Mouse (Mus musculus): ENCODE results near the gene Hoxa13. TPM values are rescaled to one million over a fixed set of nuclear protein-coding genes. Genes with fewer than 3 reads are reported as not detected.
A peak's percentile ranks its signal among the peaks of the same experiment; 100 is the strongest.

The Hoxa13 gene
- total and polyA plus RNA-seq, 3 experiments: not detected

GRCm38 (mm10) chr6:52220865-52221310 lies 39.8 kb downstream of the Hoxa13 start:
- no peaks in the 10 kb centered on the region for H3K27me3 ChIP-seq (ENCODE audit: control insufficient read depth in 1 of 2, insufficient read depth in 2 of 2, low read length in 2 of 2)
- TF ChIP-seq ETS1 (IDR thresholded peaks at IDR 0.05; ENCODE audit: low read depth, low read length) (no peak), MYC (IDR thresholded peaks at IDR 0.05; ENCODE audit: low read depth, low read length) (no peak), SIN3A (IDR thresholded peaks at IDR 0.05; ENCODE audit: low read length) (no peak), MYB (IDR thresholded peaks at IDR 0.05; ENCODE audit: low read depth, low read length) (no peak), ZMIZ1 (IDR thresholded peaks at IDR 0.05; ENCODE audit: low read depth, low read length) (no peak), TCF12 (IDR thresholded peaks at IDR 0.05; ENCODE audit: low read depth, low read length) (no peak), RAD21 (IDR thresholded peaks at IDR 0.05; ENCODE audit: low read depth, low read length) (no peak), MEF2A (IDR thresholded peaks at IDR 0.05; ENCODE audit: extremely low read depth, insufficient replicate concordance, low read depth, low read length, poor library complexity, severe bottlenecking) (no peak), CHD1 (IDR thresholded peaks at IDR 0.05; ENCODE audit: low read depth, low read length) (no peak), NRF1 (IDR thresholded peaks at IDR 0.05; ENCODE audit: insufficient read depth, low read depth, low read length, poor library complexity, severe bottlenecking) (no peak), KAT2A (conservative IDR thresholded peaks at IDR 0.05; ENCODE audit: low read depth, low read length) (no peak), POLR2A (IDR thresholded peaks at IDR 0.05; ENCODE audit: control insufficient read depth in 1 of 2, insufficient read depth in 1 of 2, low read depth in 1 of 2, low read length in 2 of 2, poor library complexity in 1 of 2) (no peak)
- peak; percentile 9 for DNase-seq (ENCODE audit: low read depth, low spot score)
- H3K27ac ChIP-seq (ENCODE audit: control insufficient read depth, low read depth, low read length): no peak overlapping the region
- H3K9me3 ChIP-seq (replicated peaks; ENCODE audit: insufficient read depth, low read length): no peaks in the 10 kb centered on the region
- no peaks in the 10 kb centered on the region for H3K36me3 ChIP-seq (ENCODE audit: control insufficient read depth in 1 of 2, insufficient read depth in 2 of 2, low read length in 2 of 2)
- peak overlapping the region; percentile 74 to 79; a peak in 3 of 4 replicates for H3K4me3 ChIP-seq (ENCODE audit: control insufficient read depth in 1 of 2, insufficient read depth in 1 of 2, low read depth in 2 of 2, low read length in 2 of 2)
- H3K4me1 ChIP-seq (ENCODE audit: control insufficient read depth in 1 of 2, insufficient read depth in 2 of 2, low read length in 2 of 2): no peaks in the 10 kb centered on the region
- no peaks in the 10 kb centered on the region for H3K79me2 ChIP-seq (ENCODE audit: control insufficient read depth, insufficient read depth, low read length, poor library complexity)
- H3K9ac ChIP-seq (ENCODE audit: control insufficient read depth, low read depth, low read length, poor library complexity, severe bottlenecking): peak overlapping the region; percentile 72

GRCm38 (mm10) chr6:52220003-52220864 lies 40.4 kb downstream of the Hoxa13 start:
- H3K9ac ChIP-seq (ENCODE audit: control insufficient read depth, low read depth, low read length, poor library complexity, severe bottlenecking): no peak overlapping the region
- H3K27me3 ChIP-seq (ENCODE audit: control insufficient read depth in 1 of 2, insufficient read depth in 2 of 2, low read length in 2 of 2): no peaks in the 10 kb centered on the region
- H3K9me3 ChIP-seq (replicated peaks; ENCODE audit: insufficient read depth, low read length): no peaks in the 10 kb centered on the region
- no peak overlapping the region for H3K27ac ChIP-seq (ENCODE audit: control insufficient read depth, low read depth, low read length)
- H3K4me3 ChIP-seq (ENCODE audit: control insufficient read depth in 1 of 2, insufficient read depth in 1 of 2, low read depth in 2 of 2, low read length in 2 of 2): no peak overlapping the region
- no peaks in the 10 kb centered on the region for H3K4me1 ChIP-seq (ENCODE audit: control insufficient read depth in 1 of 2, insufficient read depth in 2 of 2, low read length in 2 of 2)
- no peaks in the 10 kb centered on the region for H3K36me3 ChIP-seq (ENCODE audit: control insufficient read depth in 1 of 2, insufficient read depth in 2 of 2, low read length in 2 of 2)
- H3K79me2 ChIP-seq (ENCODE audit: control insufficient read depth, insufficient read depth, low read length, poor library complexity): no peaks in the 10 kb centered on the region
- no peak for DNase-seq (ENCODE audit: low read depth, low spot score)
- no peak for TF ChIP-seq MAFK (IDR thresholded peaks at IDR 0.05; ENCODE audit: borderline replicate concordance, low read depth, low read length)
- TF ChIP-seq POLR2AphosphoS2 (IDR thresholded peaks at IDR 0.05; ENCODE audit: low read length): no peak
- TF ChIP-seq USF2 (IDR thresholded peaks at IDR 0.05; ENCODE audit: borderline replicate concordance in 1 of 2, insufficient read depth in 1 of 2, low read depth in 1 of 2, low read length in 2 of 2): no peak
- TF ChIP-seq ZC3H11A (IDR thresholded peaks at IDR 0.05; ENCODE audit: low read depth, low read length): no peak
- no peak for TF ChIP-seq GATA1 (IDR thresholded peaks at IDR 0.05; ENCODE audit: low read depth, low read length)
- TF ChIP-seq USF1 (IDR thresholded peaks at IDR 0.05; ENCODE audit: low read depth, low read length): no peak
- no peak for TF ChIP-seq MAX (IDR thresholded peaks at IDR 0.05; ENCODE audit: low read length)
- no peak for TF ChIP-seq NRF1 (IDR thresholded peaks at IDR 0.05; ENCODE audit: insufficient read depth, low read depth, low read length, poor library complexity, severe bottlenecking)
- TF ChIP-seq MYC (IDR thresholded peaks at IDR 0.05; ENCODE audit: low read depth, low read length): no peak
- no peak for TF ChIP-seq POLR2A (IDR thresholded peaks at IDR 0.05; ENCODE audit: control insufficient read depth in 1 of 2, insufficient read depth in 1 of 2, low read depth in 1 of 2, low read length in 2 of 2, poor library complexity in 1 of 2)
